Mouse (Mus musculus) inflammation-experienced regulatory T-cells, adult 6 months (primary cell): ENCODE results near the gene Myf5. TPM values are rescaled to one million over a fixed set of nuclear protein-coding genes. Genes with fewer than 3 reads are reported as not detected.

Experiments used
- polyA plus RNA-seq, 3 experiments: library from polyadenylated mRNA; unstranded; fragments of 100-300 nt; shearing (Covaris generic); gene quantifications; one replicate each; pipeline ENCODE4 v1.2.1; 2017

The Myf5 gene
- polyA plus RNA-seq, 3 experiments from 2014 or later = not detected

Other genes with a start within 250 kb of the Myf5 start
- under 1 TPM in 1 of 3 experiments, not detected in 2; 0.13 TPM for gene Lin7a, start 214.4 kb downstream of the Myf5 start, polyA plus RNA-seq
- not detected for gene Myf6, start 8.6 kb upstream of the Myf5 start, polyA plus RNA-seq
- not detected for gene Ptprq, start 233.9 kb upstream of the Myf5 start, polyA plus RNA-seq